Mouse (Mus musculus) urinary bladder, postnatal 36 days (tissue): ENCODE measurements at regions not wholly inside any gene's neighbourhood (a gene's known extent, or its start where the extent isn't known, plus 50 kb on each side); places are given as distances from the start of the nearest gene placed in this dataset.

Experiments used
- DNase-seq, 2 experiments: peaks; one replicate each; pipeline ENCODE4 v3.0.0; 2022; ENCODE audit warnings: low spot score in 2 of 2, mixed read lengths in 1 of 2

DNA sequence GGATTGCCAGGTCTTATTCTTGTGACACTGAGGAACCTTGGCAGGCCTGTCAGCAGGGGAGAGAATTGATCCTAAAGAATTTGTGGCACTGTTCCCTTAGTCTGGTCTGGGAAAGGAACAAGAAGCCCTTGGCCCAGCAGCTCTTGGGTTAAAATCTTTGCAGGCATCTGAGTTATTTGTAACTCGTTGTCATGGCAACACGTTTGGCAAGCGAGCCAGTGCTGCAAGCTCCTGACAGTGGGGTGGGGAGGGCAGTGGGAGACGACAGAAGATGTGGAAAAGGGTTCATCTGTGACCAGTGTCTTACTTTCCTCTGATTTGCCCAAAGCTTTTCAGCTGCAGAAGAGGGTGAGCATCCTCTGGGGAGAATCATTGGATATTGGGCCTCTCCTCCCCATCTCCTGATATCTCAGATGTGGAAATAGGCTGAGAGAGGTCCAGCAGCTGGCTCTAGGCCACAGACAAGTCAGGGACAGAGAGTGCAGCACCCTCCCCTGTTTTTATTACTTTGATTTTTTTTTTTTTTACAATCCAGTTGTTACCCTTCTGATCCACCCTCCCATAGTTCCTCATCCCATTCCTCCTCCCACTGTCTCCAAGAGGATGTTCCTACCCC lies 92.4 kb upstream of the Huwe1 start:
- peak in 1 of 2 experiments; percentile 16 for DNase-seq
